Mouse (Mus musculus): ENCODE measurements around the gene 6030408B16Rik.

DNA sequence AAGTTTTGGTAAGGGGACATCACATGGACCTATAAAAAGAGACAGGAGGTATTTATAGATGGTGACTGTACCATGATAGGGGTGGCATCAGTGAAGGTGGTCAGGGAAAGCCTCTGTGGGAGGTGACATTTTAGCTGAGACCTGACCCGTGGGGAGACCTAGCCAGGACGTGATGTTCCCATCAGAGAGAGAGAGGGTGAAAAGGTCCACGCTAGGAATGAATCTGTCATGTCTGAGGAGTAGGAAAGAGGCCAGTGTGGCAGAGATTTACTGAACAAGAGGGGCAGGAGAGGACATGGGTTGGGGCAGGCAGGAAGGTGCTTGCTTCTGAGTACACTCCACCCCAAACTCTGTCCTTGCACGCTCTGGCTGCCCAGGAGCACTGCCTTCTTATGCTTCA lies 10.8 kb downstream of the 6030408B16Rik start:
- TF ChIP-seq CTCF (IDR thresholded peaks at IDR 0.05; ENCODE audit: borderline replicate concordance, extremely low read depth, insufficient read depth, insufficient read length) (no peak), POLR2A (IDR thresholded peaks at IDR 0.05; ENCODE audit: borderline replicate concordance, extremely low read depth, insufficient read depth, insufficient read length, poor library complexity, severe bottlenecking) (no peak)

All from brain, embryonic 14.5 days (tissue).